Mouse (Mus musculus): ENCODE results near the gene Necab3. TPM values are rescaled to one million over a fixed set of nuclear protein-coding genes. Genes with fewer than 3 reads are reported as not detected.
A peak's percentile ranks its signal among the peaks of the same experiment; 100 is the strongest.

The Necab3 gene
- total and polyA plus RNA-seq, 2 experiments from 2014 or later = 2.0 to 3.9 TPM

DNA sequence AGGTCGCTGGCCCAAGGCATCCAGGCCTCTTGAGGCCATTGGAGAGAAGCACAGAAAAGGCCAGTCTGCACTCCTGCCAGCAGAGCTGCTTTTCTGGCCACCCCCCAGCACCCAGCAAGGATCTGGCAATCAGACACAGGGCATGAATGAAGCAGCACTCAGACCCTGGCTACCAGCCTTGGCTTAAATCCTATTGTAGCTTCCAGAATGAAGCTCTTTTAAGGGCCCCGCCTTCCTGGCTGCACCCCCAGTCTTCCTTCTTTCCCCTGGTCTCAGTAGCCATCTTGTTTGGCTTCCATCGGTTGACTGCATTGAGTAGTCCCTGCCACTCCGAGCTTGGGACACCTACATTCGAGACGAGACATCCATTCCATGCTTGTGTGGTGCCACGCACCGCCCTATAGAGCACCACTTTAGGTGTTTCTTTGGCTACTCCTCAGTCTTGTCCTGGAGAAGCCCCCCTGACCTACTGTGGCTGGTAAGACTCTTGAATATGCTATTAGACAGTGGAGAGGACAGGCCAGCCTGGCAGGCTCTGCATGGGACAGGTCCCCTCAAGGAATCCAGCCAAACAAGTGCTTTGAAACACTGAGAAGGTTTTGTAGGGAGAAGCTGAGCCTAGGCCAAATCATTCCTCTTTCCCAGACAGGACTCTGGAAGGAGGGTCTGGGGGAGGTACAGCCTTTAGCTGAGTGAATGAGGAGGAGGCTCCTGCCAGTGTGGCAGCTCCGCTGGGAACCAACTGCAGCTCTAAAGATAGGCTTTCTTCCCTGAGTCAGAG lies 14.9 kb downstream of the Necab3 start:
- H3K4me1 ChIP-seq (ENCODE audit: control insufficient read depth, insufficient read depth) = 0 out of 2 replicates have a peak, but pooled peaks cover 5% of the 10 kb centered on the region
- H3K4me2 ChIP-seq (ENCODE audit: low read depth, low read length) = no peak overlapping the region
- no peaks in the 10 kb centered on the region for H3K9me3 ChIP-seq (replicated peaks; ENCODE audit: control insufficient read depth, low read length)
- ATAC-seq (ENCODE audit: insufficient read depth, low read depth) = peak; percentile 17; the same call in 1 of the 2 replicates
- H3K36me3 ChIP-seq (replicated peaks; ENCODE audit: control insufficient read depth, insufficient read depth, low read length) = no peaks in the 10 kb centered on the region
- DNase-seq (ENCODE audit: low spot score) = no peak
- no peak for TF ChIP-seq CTCF (IDR thresholded peaks at IDR 0.05; ENCODE audit: low read depth)
- 78% methylated on average over 9 of the region's 9 CpGs for WGBS
- no peaks in the 10 kb centered on the region for H3K27me3 ChIP-seq (ENCODE audit: control insufficient read depth, insufficient read depth, low read length)
- no peak overlapping the region for H3K27ac ChIP-seq (ENCODE audit: low read depth)
- H3K9ac ChIP-seq (replicated peaks; ENCODE audit: low read depth, low read length) = no peak overlapping the region
- no peak overlapping the region for H3K4me3 ChIP-seq (ENCODE audit: low read depth, low read length)

DNA sequence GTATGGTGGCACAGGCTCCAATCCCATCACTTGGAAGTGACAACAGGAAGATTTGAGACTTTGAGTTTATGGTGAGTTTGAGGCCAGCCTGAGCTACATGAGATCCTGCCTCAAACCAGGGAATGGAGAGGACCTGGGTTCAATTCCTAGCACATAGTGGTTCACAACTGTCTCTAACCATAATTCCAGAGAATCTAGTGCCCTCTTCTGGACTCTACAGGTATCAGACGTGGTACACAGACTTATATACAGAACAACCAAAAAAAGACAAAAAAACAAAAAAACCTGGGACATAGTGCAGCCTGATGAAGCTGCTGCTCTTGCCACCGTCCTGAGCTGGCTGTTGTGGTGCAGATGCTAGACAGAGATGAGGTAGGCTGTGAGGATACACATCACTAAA lies 17.1 kb downstream of the Necab3 start:
- 78% methylated on average over 2 of the region's 2 CpGs for WGBS
- H3K36me3 ChIP-seq (replicated peaks; ENCODE audit: control insufficient read depth, insufficient read depth, low read length) = peaks cover 5% of the 10 kb centered on the region; the same call in 1 of the 2 replicates
- H3K9me3 ChIP-seq (replicated peaks; ENCODE audit: control insufficient read depth, low read length) = no peaks in the 10 kb centered on the region
- no peak overlapping the region for H3K4me2 ChIP-seq (ENCODE audit: low read depth, low read length)
- no peaks in the 10 kb centered on the region for H3K27me3 ChIP-seq (ENCODE audit: control insufficient read depth, insufficient read depth, low read length)
- no peak overlapping the region for H3K4me3 ChIP-seq (ENCODE audit: low read depth, low read length)
- no peak for TF ChIP-seq CTCF (IDR thresholded peaks at IDR 0.05; ENCODE audit: low read depth)
- no peak for TF ChIP-seq EP300 (IDR thresholded peaks at IDR 0.05; ENCODE audit: low read depth)
- DNase-seq (ENCODE audit: low spot score) (no peak), ATAC-seq (ENCODE audit: insufficient read depth, low read depth) (no peak)
- H3K27ac ChIP-seq (ENCODE audit: low read depth) = no peak overlapping the region
- H3K9ac ChIP-seq (replicated peaks; ENCODE audit: low read depth, low read length) = no peak overlapping the region
- H3K4me1 ChIP-seq (ENCODE audit: control insufficient read depth, insufficient read depth) = 0 out of 2 replicates have a peak, but pooled peaks cover 5% of the 10 kb centered on the region

DNA sequence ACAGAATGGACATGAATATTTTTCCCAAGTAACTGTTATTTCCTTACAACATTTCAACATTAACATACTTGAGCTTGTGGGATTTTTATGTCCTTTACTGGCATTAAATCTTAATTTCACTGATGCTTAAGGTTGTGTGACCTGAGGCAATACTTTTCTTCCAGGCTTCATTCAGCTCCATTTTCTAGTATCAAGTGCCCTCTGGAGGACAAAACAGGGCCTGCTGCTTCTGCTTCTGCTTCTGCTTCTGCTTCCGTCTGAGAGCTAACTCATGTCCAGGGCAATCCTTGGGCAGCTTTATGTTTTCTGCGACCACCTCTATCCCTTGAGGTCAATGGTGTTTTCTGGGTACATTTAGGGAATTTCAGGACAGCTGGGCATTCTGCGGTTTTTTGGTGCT lies 19.0 kb downstream of the Necab3 start:
- Histone ChIP-seq H3K27ac (ENCODE audit: low read depth) (no peak overlapping the region), H3K4me3 (ENCODE audit: low read depth, low read length) (no peak overlapping the region), H3K4me2 (ENCODE audit: low read depth, low read length) (no peak overlapping the region), H3K9ac (replicated peaks; ENCODE audit: low read depth, low read length) (no peak overlapping the region), H3K9me3 (replicated peaks; ENCODE audit: control insufficient read depth, low read length) (no peaks in the 10 kb centered on the region), H3K27me3 (ENCODE audit: control insufficient read depth, insufficient read depth, low read length) (no peaks in the 10 kb centered on the region), H3K4me1 (ENCODE audit: control insufficient read depth, insufficient read depth) (0 out of 2 replicates have a peak, but pooled peaks cover 5% of the 10 kb centered on the region), H3K36me3 (replicated peaks; ENCODE audit: control insufficient read depth, insufficient read depth, low read length) (peaks cover 23% of the 10 kb centered on the region)
- DNase-seq (ENCODE audit: low spot score) (peak; percentile 52), ATAC-seq (ENCODE audit: insufficient read depth, low read depth) (no peak)
- 78% methylated on average over 3 of the region's 3 CpGs for WGBS
- TF ChIP-seq EP300 (IDR thresholded peaks at IDR 0.05; ENCODE audit: low read depth) (no peak), CTCF (IDR thresholded peaks at IDR 0.05; ENCODE audit: low read depth) (peak; percentile 67)

DNA sequence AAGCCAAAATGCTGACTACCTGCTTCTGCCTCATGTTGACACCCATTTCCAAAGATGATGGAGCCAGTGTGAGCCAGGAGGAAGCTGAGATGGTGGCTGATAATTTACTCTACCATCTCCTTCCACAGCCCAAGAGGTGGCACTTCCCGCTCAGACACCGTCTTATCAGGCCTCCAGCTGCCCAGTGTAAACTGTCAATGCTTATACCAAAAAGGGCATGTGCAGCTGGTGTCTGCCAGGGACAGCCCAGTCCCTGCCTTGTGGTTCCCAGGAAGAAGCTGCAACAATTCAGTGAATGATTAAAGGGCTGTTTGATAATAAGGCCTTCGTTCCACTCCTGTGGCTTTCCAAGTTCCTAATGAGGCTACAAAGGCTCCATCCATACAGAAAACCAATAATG lies 20.0 kb downstream of the Necab3 start:
- no peaks in the 10 kb centered on the region for H3K27me3 ChIP-seq (ENCODE audit: control insufficient read depth, insufficient read depth, low read length)
- DNase-seq (ENCODE audit: low spot score) (no peak), ATAC-seq (ENCODE audit: insufficient read depth, low read depth) (no peak)
- no peak overlapping the region for H3K9ac ChIP-seq (replicated peaks; ENCODE audit: low read depth, low read length)
- no peak overlapping the region for H3K4me2 ChIP-seq (ENCODE audit: low read depth, low read length)
- TF ChIP-seq EP300 (IDR thresholded peaks at IDR 0.05; ENCODE audit: low read depth) (no peak), CTCF (IDR thresholded peaks at IDR 0.05; ENCODE audit: low read depth) (no peak)
- 0 out of 2 replicates have a peak, but pooled peaks cover 4% of the 10 kb centered on the region for H3K4me1 ChIP-seq (ENCODE audit: control insufficient read depth, insufficient read depth)
- no peak overlapping the region for H3K27ac ChIP-seq (ENCODE audit: low read depth)
- 18% methylated on average over 3 of the region's 3 CpGs for WGBS
- H3K4me3 ChIP-seq (ENCODE audit: low read depth, low read length) = no peak overlapping the region
- H3K36me3 ChIP-seq (replicated peaks; ENCODE audit: control insufficient read depth, insufficient read depth, low read length) = peaks cover 30% of the 10 kb centered on the region
- H3K9me3 ChIP-seq (replicated peaks; ENCODE audit: control insufficient read depth, low read length) = no peaks in the 10 kb centered on the region

DNA sequence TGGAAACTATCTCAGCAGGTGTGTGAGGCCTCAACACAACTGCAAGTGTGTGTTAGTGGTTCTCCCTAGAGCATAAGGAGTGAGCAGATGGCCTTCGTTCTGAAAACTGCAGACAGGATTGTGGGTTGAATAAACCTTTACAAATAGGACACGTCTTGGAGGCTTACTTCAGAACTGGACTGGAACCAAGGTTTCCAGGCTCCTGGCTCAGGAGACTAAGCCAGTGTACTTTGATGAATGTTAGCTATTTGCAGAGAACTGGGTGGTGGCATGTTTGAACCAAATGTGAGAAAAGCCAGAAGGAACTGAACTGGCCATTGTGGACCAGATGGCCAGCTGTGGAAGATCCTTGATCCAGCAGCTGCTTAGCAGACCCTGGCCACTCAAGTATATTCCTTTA lies 20.4 kb downstream of the Necab3 start:
- TF ChIP-seq CTCF (IDR thresholded peaks at IDR 0.05; ENCODE audit: low read depth) (no peak), EP300 (IDR thresholded peaks at IDR 0.05; ENCODE audit: low read depth) (no peak)
- Histone ChIP-seq H3K4me1 (ENCODE audit: control insufficient read depth, insufficient read depth) (0 out of 2 replicates have a peak, but pooled peaks cover under 1% of the 10 kb centered on the region), H3K9ac (replicated peaks; ENCODE audit: low read depth, low read length) (no peak overlapping the region), H3K36me3 (replicated peaks; ENCODE audit: control insufficient read depth, insufficient read depth, low read length) (peaks cover 34% of the 10 kb centered on the region), H3K27me3 (ENCODE audit: control insufficient read depth, insufficient read depth, low read length) (no peaks in the 10 kb centered on the region), H3K4me3 (ENCODE audit: low read depth, low read length) (no peak overlapping the region), H3K27ac (ENCODE audit: low read depth) (no peak overlapping the region), H3K9me3 (replicated peaks; ENCODE audit: control insufficient read depth, low read length) (no peaks in the 10 kb centered on the region), H3K4me2 (ENCODE audit: low read depth, low read length) (no peak overlapping the region)
- DNase-seq (ENCODE audit: low spot score) = no peak
- ATAC-seq (ENCODE audit: insufficient read depth, low read depth) = no peak
- 53% methylated on average over 2 of the region's 2 CpGs for WGBS
